Mouse (Mus musculus) urinary bladder, adult 18-20 months (tissue): ENCODE results near the gene Syt7.
A peak's percentile ranks its signal among the peaks of the same experiment; 100 is the strongest.

Experiments
- DNase-seq, 2 experiments: peaks; one replicate each; pipeline ENCODE4 v3.0.0; 2022; ENCODE audit warnings: low spot score in 2 of 2, mixed read lengths in 2 of 2

Gene Syt7

DNA sequence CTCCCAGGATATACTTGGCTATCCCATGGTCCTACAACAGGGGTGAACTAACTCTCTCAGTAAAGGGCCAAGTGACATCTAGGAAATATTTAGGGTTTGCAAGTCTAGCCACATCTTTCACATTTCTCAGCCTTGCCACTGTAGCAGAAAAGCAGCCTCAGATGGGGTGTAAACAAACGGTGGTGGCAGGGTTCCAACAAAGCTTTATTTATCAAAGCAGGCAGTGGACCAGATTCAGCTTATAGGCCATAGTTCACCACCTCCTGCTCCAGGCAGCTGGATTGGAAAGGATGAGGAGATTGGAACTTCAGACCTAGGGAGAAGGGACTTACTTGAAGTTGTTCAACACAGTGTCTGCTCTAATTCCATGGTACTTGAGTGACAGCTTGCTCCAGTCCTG, 35.9 kb downstream of the Syt7 start:
- DNase-seq: no peak

DNA sequence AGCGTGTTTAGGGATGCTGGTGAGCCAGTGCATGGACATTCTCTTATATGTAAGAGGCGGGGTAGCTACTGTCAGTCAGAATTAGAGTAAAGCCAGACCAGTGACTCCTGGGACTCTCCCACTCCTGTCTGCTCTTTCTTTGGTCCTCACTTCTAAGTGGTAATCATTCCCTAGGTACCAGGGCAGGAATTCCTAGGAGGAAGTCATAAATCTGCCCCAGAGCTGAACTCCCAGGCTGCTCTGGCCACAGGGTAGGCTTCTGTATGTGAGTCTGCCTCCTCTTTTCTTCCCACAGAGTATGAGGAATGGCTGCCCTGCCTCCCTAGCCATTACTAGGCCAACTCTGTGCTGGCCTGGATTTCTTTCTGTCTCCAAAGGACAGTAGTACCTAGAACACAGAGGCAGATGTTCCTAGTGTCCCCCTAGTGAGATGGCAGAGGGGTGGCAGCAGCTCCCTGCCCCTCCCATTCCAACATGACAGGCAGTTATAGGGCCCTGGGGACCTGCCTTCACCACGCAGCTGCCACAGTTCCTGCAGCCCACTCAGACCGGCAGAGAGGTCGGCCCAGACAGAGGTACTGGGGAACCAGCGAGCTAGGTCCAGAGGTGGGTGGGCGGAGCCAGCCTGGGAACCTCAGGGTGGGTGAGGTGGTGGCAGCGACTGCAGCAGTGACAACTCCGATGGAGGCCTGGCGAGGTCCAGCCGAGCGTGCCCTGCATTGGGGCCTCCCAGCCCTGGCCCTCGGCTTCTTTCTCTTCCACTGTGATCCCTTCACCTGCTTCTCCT, 36.8 kb downstream of the Syt7 start:
- DNase-seq: no peak

DNA sequence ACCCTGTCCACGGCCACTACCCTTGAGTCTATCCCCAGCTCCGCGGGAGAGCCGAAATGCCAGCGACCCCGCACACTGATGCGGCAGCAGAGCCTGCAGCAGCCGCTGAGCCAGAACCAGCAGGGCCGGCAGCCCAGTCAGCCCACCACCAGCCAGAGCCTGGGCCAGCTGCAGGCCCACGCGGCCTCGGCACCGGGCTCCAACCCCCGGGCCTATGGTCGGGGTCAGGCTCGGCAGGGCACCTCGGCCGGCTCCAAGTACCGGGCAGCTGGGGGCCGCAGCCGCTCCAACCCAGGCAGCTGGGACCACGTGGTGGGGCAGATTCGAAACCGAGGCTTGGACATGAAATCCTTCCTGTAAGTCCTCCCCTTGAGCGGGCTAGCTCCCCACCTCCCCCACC, 37.4 kb downstream of the Syt7 start:
- no peak for DNase-seq

DNA sequence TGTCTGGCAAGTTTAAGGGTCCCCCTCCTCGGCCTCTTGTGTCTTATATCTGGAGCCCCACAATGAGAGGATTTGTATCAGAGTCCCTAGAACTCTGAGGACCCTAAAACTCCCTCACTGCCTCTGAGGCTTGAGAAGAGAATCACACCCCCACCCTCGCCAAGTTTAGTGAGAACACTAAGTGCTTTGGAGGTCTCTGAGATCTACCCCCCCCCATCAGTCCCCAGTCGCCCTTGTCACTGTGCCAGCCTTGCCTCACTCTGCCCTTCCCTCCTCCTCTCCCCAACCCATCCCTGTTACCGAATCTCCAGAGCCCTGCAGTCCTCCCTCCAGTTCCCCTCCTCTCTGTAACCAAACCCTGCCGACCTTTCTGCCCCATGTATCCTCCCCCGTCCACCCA, 37.9 kb downstream of the Syt7 start:
- no peak for DNase-seq

DNA sequence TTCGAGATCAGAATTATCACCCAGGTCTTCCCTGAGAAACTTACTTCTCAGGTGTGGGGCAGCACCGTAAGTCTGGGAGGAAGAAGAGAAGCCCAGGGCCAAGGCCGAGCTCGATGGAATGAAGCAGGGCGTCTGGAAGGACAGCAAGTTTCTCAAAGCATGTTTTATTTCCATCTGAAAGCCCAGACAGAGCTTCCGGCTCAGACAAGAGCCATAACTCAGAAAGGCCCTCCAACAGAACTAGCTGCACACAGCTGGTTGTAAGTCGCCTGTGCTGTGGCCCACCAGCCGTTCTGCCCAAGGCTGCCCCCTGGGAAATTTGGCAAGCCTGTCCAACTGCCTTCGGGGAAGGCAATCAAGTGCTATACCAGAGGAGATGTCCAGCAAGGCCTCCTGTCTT, 38.5 kb downstream of the Syt7 start:
- no peak for DNase-seq

DNA sequence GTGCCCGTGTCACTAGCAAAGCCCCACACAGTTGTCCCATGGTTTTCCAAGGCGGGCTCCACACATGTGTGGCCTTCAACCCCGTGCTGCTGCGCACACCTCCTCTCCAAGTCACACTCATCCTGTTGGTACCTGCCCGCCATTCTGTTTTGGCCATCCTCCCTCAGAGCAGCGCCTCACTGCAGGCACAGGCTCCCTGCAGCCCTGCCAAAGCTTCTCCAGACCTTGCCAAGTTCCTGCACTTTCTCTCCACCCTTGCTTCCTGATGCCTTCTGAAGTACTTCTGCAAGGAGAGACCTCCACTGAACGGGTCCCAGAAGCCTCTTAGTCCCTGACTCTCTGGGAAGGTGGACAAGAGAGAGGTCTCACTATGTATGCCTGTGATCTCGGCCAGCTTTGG, 40.5 kb downstream of the Syt7 start:
- no peak for DNase-seq

DNA sequence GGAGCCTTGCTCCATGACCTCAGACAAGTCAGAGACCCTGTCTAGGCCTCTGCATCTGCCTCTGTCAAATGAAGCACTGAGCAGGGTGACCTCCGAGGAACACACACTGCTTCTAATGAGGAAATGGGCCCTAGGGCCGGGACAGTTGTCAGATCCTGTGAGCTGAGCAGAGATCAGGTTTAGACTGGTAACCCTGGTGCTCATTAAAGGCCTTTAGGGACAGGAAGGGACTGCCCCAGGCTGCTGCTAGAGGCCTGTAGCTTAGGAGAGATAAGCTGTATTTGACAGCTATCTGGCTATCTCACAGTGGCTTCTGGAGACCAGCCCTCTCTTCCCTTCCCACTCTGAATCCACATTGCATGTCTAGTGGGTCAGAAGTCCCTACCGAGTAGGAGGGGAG, 42.5 kb downstream of the Syt7 start:
- no peak for DNase-seq

DNA sequence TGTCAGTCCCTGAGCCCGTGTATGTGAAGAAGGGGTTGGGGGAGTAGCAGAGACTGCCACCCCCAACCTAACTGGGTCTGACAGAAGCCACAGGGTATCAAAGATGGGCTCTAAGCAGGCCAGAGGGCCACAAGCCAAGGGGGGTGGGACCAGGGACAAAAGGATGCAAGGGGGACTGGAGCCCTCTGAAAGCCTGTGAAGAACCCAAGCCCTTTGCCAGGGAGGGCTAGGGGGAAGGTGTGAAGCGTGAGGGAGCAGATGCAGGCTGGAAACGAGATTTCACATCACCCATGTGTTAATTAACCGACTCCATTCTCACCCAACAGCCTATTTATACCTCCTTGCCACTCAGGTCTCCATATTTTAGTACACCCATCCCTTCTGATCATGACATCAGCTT, 43.0 kb downstream of the Syt7 start:
- no peak for DNase-seq

DNA sequence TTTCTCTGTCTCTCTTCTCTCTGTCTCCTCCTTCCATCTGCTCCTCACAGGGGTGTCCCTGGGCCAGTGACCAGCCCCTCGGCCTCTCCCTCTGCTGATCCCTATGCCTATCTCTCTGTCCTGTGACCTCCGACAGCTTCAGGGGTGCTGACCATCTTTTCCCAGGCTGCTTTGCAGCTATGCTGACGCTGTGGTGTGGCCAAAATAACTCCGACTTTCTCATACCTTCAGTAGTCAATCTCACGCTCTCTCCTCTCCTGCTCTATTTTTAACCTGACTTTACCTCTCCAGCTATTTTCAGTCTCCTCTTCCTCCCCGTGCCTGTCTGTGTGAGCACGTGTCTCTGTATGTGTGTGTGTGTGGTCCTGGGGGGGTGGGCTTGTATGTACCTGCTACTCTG, 44.3 kb downstream of the Syt7 start:
- no peak for DNase-seq

DNA sequence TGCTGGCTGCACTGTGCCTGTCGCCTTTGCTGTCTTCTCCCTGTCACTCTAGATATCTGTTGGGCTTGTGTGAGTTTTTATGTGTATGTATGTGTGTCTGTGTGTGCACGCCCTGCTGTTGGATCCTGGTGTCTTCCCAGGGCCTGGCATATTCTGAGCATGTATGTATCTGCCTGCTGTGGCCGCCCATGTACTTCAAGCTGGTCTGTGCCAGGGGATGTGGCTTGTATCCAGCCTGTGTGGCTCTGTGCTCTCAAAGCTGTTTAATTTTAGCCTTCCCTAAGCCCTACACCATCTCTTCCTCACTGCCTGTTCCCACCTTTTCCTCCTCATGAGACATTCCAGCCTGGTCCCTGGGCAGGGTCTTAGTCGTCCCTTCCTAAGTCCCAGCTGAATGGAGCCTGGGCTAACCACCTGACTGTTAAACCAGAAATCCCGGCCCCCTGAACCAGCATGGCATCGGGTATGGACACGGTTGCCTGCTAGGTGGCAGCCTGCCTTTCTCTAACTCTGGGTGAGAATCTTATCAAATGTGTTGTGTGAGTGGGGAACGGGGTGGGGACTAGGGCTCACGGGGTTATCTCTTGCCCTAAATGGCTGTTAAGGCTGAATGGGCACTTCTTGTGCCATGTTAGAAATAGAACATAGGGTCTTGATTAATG, 45.1 kb downstream of the Syt7 start:
- no peak for DNase-seq

DNA sequence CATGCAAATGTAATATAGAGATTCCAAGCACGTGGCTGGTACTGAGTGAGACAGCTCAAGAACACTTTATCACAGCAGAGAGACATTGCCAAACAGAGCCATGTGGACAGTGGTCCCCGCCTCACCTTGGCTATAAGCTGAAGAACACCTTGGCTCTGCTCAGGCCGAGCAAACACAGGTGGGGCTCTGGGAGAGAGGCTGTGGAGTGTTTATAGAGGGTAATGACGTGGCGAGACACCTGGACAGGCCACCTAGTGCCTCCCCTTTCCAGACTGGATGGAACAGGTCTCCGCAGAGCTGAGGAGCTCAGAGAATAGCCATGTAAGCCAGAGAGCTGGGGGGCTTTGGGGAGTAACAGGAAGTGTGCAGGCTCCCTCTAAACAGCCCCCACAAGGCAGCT, 46.0 kb downstream of the Syt7 start:
- DNase-seq: no peak

DNA sequence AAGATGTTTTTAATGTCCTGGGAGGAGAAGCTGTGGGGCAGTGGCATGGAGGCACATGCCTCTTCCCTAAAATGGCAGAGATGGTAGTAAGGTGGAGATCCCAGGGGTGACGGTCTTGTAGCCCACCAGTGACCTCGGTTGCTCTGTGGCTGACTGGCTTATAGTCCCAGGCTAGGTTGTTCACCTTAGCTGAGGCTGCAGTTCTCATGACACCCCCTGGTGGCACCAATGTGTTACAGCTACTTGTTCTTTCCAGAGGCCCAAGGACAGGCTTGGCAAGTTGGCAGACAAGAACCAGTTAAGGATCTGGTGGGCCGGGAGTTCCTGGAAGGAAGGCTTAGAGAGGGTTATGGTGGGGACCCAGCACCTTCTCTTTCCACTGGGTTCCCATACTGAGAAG, 47.0 kb downstream of the Syt7 start:
- DNase-seq: peak; percentile 37 to 50

DNA sequence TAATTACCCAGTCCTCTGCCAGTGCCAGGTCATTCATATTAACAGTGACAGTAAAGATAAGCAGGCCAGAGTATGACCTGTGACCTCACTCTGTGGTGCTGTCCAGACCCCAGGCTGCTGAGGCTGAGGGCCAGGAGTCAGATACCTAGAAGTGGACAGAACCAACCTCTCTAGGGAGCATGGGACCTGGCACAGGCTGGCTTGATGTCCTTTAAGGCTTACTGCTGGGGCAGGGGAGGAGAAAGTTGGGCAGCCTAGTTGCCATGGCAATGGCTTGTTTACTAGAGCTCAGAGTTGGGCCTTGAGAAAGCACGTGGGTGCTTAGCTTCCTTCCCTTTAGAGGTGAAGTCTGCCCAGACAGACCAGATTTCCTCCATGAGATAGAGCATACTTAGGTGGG, 47.8 kb downstream of the Syt7 start:
- DNase-seq: no peak

DNA sequence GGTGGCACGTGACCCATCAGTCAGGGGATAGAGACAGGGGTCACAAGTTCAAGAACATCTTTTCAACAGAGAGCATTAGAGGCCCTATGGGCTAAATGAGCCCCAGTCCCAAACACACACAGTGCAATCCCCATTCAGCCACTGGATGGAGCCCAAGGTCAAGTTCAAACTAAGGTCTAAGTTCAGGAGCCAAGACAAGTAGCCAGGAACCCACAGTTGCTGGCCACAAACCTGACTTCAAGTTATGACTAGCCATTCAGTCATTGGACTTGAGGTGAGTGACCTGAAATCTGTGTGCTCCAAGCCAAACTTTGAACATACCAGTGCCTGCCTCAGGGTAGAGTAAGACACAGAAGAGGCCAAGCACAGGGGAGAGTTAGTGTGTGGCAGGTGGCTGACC, 48.6 kb downstream of the Syt7 start:
- no peak for DNase-seq

DNA sequence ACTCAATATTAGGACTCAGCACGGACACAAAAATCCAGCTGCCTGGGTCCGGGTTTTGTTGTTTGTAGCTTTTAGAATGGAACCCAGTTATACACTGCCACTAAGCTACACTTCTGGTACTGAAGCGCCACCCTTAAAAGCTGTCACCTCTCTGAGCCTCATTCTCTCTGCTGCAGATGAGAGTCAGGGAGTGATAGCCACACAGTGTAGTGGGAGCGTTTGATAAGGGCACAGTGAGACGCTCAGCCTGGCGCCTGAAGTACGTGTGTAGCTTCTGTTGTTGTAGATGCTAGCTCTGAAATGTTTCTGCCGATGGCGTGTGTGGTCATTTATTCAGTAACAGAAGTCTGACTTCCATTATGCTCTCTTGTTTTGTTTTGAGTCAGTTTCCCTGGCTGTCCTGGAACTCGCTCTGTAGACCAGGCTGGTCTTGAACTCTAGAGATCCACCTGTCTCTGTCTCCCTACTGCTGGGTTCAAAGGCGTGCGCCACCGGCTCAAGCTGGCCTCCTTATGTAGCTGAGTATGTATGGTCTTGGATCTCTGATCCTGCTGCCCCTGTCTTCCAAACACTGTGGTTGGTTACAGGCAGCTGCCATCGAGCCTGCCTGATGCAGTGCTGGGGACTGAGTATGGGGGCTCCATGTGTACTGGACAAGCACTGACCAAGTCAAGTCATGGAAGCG, 55.9 kb downstream of the Syt7 start:
- no peak for DNase-seq

DNA sequence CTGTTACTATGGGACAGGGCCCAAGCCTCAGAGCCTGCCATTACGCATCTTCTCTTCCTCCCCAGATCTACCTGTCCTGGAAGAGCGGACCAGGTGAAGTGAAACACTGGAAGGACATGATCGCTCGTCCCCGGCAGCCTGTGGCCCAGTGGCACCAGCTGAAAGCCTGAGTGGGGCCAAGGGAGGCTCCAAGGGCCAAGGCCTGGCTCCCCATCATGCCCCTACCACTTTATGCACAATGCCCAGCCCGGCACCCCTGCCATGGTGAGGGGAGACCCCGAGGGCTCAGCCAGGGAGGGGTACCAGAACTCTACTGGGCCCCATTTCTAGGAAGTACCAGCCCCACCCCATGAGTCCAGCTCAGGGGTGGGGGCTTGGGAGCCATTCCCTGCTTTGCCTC, 59.4 kb downstream of the Syt7 start:
- no peak for DNase-seq

DNA sequence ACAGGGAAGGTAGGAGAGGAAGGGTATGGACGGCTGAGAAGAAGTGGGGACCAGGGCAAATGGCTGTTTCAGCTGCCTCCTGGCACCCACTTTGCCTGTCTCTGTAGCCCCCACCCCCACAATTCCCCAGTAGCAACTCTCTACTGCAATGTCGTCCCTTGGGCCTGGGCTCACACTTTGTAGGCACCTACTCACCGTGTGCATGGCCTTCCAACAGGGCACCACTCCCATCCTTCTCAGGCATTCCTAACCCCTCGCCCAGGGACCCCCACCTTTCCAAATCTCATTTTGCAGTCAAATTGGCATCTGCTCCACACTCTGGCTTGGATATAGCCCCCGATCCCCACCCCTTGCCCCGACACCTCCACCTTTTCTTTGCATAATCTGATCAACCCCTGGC, 60.3 kb downstream of the Syt7 start:
- no peak for DNase-seq

DNA sequence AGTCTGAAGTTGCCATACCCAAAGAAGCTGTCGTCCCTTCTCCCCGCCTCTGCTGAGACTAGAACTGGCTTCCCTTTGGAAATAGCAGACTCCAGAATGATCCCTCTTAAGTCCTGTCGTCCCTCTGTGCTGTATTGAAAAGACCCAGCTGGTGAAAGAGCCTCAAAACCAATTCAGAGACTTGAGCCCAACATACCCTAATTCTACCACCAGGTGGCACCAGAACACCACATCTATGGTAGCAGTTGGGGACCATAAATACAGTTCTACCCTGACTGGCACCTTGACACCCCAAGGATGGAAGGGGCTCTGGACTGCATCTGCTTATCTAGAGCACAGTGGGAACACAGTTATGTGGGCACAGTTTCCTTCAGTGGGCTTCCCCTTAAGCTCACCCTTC, 60.8 kb downstream of the Syt7 start:
- peak; percentile 33 to 46 for DNase-seq

DNA sequence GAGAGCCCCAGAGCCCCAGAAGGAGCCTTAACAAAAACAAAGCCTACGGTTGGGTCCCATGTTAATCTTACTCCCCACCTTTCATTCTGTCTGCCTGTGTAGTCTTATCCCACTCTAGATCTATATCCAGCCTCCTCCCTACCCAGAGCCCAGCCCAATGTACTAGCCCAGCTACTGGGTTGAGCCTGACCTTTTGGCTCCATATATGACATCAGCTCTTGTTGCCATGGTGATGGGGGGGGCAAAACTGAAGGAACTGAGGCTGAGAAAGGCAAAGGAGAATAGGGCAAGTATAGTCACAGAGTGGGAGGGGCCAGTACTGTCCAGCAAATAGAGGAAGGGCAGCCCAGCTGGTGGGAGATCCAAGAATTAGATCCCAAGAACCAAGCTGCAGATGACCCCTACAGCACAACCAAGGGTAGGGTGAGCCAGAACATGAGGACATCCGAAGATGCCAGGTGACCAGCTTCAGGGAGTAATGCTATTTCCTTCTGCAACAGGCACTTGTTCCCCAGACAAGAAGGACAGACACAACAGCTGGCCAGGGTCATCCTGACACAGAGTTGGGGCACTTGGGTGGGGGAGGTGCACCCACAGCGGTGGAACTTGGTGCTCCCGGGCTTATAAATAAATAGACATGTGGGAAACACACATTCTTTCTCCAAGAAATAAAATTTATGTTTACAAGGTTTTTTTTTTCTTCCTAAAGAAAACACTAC, 66.0 kb downstream of the Syt7 start:
- DNase-seq: no peak

DNA sequence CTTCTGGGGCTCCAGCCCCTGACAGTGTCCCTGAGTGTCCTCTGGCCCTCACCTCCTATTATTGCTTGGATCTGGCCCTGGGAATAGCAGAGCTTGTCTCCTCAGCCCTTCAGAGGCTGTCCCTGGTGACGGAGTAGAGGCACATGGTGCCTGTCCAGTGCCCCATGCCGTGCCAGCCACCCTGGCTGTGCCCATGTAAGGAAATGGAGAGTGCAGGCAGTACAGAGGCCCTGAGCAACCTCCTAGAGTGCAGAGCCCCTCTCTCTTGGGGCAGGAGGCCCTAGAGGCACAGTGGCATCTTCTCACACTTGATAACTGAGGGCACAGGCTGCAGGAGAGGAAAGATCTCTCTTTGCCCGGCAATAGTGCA, 66.5 kb downstream of the Syt7 start:
- DNase-seq: no peak

DNA sequence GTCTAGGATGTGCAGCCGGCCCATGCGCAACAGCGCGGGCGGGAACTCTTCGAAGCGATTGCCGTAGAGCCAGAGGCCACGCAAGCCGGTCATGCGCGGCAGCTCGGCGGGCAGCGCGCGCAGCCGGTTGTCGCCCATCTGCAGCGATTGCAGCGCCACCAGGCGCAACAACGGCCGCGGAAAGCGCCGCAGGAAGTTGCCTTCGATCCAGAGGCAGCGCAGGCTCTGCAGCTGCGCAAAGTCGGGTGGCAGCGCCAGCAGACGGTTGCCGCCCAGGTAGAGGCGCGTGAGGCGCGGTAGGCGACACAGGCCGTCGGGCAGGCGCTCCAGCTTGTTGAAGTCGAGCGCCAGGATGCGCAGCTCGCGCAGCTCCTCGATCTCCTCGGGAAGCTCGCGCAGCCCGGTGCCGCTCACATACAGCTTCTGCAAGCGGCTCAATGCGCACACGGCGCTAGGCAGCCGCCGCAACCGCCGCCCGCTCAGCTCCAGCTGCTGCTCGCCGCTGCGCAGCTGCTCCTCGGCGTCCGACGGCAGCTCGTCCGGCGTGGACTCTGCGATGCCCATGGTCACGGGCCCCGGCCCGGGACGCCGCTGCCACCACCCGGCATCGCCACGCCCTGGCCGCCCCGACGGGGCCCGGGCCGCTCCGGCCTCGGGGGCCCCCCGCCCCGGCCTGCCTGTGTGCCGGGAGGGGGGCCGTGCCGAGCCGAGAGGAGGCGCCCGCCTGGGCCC, 68.0 kb downstream of the Syt7 start, which contains the start of gene Lrrc10b:
Gene Lrrc10b, minus strand, starts transcription at position 722 of the 732 bp plus-strand sequence.
- DNase-seq: peak; percentile 21 to 46

DNA sequence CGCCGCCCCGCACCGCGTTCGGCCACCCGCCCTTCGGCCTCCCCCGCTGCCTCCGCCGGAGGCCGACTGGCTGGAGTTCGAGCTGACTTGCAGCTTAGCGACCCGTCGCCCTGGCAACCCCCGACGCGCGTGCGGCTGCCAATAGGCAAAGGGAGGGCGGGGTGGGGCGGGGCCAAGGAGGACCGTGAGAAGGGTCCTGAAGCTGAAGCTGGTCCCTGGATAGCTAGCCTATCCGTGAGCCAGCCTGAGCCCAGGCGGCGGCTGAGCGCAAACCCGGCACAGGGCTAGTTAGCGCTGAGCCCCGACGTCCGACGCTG, 68.6 kb downstream of the Syt7 start:
- no peak for DNase-seq
